Mouse (Mus musculus) neural tube, embryonic 11.5 days (tissue): ENCODE results near the gene Rbsn. TPM values are rescaled to one million over a fixed set of nuclear protein-coding genes. Genes with fewer than 3 reads are reported as not detected.

ENCODE experiments used
- polyA plus RNA-seq: library from polyadenylated mRNA; unstranded; fragments of >200 nt; fragmentation: Nextera tagmentation; extraction: Ambion mirVana; gene quantifications from 2 replicates; pipeline ENCODE4 v1.2.1, GENCODE M21; 2014

The Rbsn gene
- polyA plus RNA-seq, 1 experiment from 2014 or later: 19.1 TPM

Other genes starting within 250 kb of the Rbsn start
- 6.2 and 6.6 TPM in 2 replicates for gene Fgd5, start 236.0 kb downstream of the Rbsn start, polyA plus RNA-seq
- 22.3 and 24.2 TPM in 2 replicates for gene Nr2c2, start 123.5 kb downstream of the Rbsn start, polyA plus RNA-seq
- 82.3 and 85.0 TPM in 2 replicates for gene Mrps25, start 30.9 kb downstream of the Rbsn start, polyA plus RNA-seq
- 0.16 TPM in 1 of 2 replicates, not detected in the other for gene Trh, start 29.7 kb upstream of the Rbsn start, polyA plus RNA-seq